ENCODE assay signal across 6 mouse cellular contexts in genomic region chr15:100499506-100499905, GRCm38 (mm10). TPM values are rescaled to one million over a fixed set of nuclear protein-coding genes. Genes with fewer than 3 reads are reported as not detected.
DNase-seq lines count a peak whose midpoint lies in the region; TF ChIP-seq lines count a peak whose summit lies in the region.
"Not testable (repeated sequence)": the region's sequence is repeated elsewhere in the genome, so short reads cannot be mapped to it uniquely, and the experiment has no call there.

No protein-coding gene starts in this region.

- TF ChIP-seq POLR2A in ES-Bruce4 (IDR thresholded peaks at IDR 0.05; ENCODE audit: insufficient read depth, low read length); kidney, adult 2 months (IDR thresholded peaks at IDR 0.05; ENCODE audit: low read depth, low read length): not testable (repeated sequence)

- in situ Hi-C loops in ES-E14 (cut with MboI; ENCODE audit: low sequenced_read_pairs in 2 of 2, unreplicated experiment in 2 of 2): not testable (repeated sequence)

- DNase-seq in ES-E14 (ENCODE audit: low read depth, low spot score): not testable (repeated sequence)
- DNase-seq in kidney, adult 11 months: peak; percentile 39
- DNase-seq in kidney, adult 2 months: peak; percentile 57
- DNase-seq in kidney, adult 9 months: peak; percentile 56
- peak; percentile 31 to 45 for DNase-seq in kidney, postnatal 36 days

- not testable (repeated sequence) for H3K36me3 ChIP-seq in ES-Bruce4 (ENCODE audit: control insufficient read depth, insufficient read depth, low read length, poor library complexity, severe bottlenecking); ES-E14 (ENCODE audit: control insufficient read depth, insufficient read depth, low read length, poor library complexity, severe bottlenecking); kidney, adult 2 months (ENCODE audit: control insufficient read depth, insufficient read depth, low read length)

- not testable (repeated sequence) for H3K4me1 ChIP-seq in ES-Bruce4 (ENCODE audit: control insufficient read depth, insufficient read depth, low read length); ES-E14 (ENCODE audit: control insufficient read depth in 2 of 2, insufficient read depth in 2 of 2, low read length in 2 of 2, poor library complexity in 1 of 2); kidney, adult 2 months (ENCODE audit: control insufficient read depth, insufficient read depth, low read length)

- not testable (repeated sequence) for H3K9me3 ChIP-seq in ES-Bruce4 (replicated peaks; ENCODE audit: control insufficient read depth, insufficient read depth, low read length, poor library complexity, severe bottlenecking); ES-E14 (ENCODE audit: control insufficient read depth, insufficient read depth, low read depth, low read length)

- H3K4me3 ChIP-seq in ES-Bruce4 (ENCODE audit: low read depth, low read length); ES-E14 (ENCODE audit: insufficient read depth in 1 of 2, low read depth in 1 of 2, low read length in 2 of 2, poor library complexity in 1 of 2, severe bottlenecking in 1 of 2); kidney, adult 2 months (ENCODE audit: insufficient read depth, low read depth, low read length): not testable (repeated sequence)

- WGBS in kidney, adult 2 months: 45% methylated on average over 8 of the region's 8 CpGs

- not testable (repeated sequence) for TF ChIP-seq CTCF in ES-Bruce4 (IDR thresholded peaks at IDR 0.05; ENCODE audit: low read depth, low read length); kidney, adult 2 months (conservative IDR thresholded peaks at IDR 0.05; ENCODE audit: insufficient read depth, insufficient read length, low read depth, low read length)

- TF ChIP-seq EP300 in ES-Bruce4 (IDR thresholded peaks at IDR 0.05; ENCODE audit: insufficient read depth, low read depth, low read length): not testable (repeated sequence)

- not testable (repeated sequence) for H3K27me3 ChIP-seq in ES-Bruce4 (ENCODE audit: control insufficient read depth, insufficient read depth, low read length, poor library complexity, severe bottlenecking); kidney, adult 2 months (replicated peaks; ENCODE audit: control insufficient read depth, insufficient read depth, low read length)

- peak overlapping the region; percentile 77 for H3K27ac ChIP-seq in ES-Bruce4 (ENCODE audit: insufficient read depth, low read length)
- peak overlapping the region; percentile 66 for H3K27ac ChIP-seq in ES-E14 (ENCODE audit: insufficient read depth, low read depth, low read length, poor library complexity, severe bottlenecking)
- H3K27ac ChIP-seq in kidney, adult 2 months (ENCODE audit: insufficient read depth, low read depth, low read length): 0 out of 2 replicates have a peak overlapping the region, but pooled peaks have one; percentile 29

- not testable (repeated sequence) for H3K9ac ChIP-seq in ES-Bruce4 (ENCODE audit: low read depth, poor library complexity, severe bottlenecking); ES-E14 (ENCODE audit: insufficient read depth, low read depth, low read length, poor library complexity, severe bottlenecking)

RNA-seq across cellular contexts. Expression of gene Csrnp2, which starts 4.2 kb away (rescaled TPM):
- 6.6 and 6.8 TPM in 2 replicates for polyA plus RNA-seq in ES-Bruce4 (2011; ENCODE audit: insufficient read depth, insufficient read length, low read depth, missing spikeins)
- total RNA-seq in ES-E14 (2012; rRNA removed): 8.1 and 14.6 TPM in 2 replicates
- polyA plus RNA-seq in kidney, adult 2 months (2012; rRNA removed): 2.6 and 2.7 TPM in 2 replicates

RNA-seq across cellular contexts. Expression of gene Letmd1, which starts 30.7 kb away (rescaled TPM):
- 9.5 and 10.3 TPM in 2 replicates for polyA plus RNA-seq in ES-Bruce4 (2011; ENCODE audit: insufficient read depth, insufficient read length, low read depth, missing spikeins)
- 7.8 and 11.2 TPM in 2 replicates for total RNA-seq in ES-E14 (2012; rRNA removed)
- polyA plus RNA-seq in kidney, adult 2 months (2012; rRNA removed): 79.0 and 79.8 TPM in 2 replicates

RNA-seq across cellular contexts. Expression of gene Tfcp2, which starts 52.3 kb away (rescaled TPM):
- polyA plus RNA-seq in ES-Bruce4 (2011; ENCODE audit: insufficient read depth, insufficient read length, low read depth, missing spikeins): 14.2 and 15.7 TPM in 2 replicates
- 13.1 and 13.6 TPM in 2 replicates for total RNA-seq in ES-E14 (2012; rRNA removed)
- polyA plus RNA-seq in kidney, adult 2 months (2012; rRNA removed): 18.7 and 20.6 TPM in 2 replicates
